Mouse (Mus musculus): ENCODE results near the gene Tbc1d2b. TPM values are rescaled to one million over a fixed set of nuclear protein-coding genes. Genes with fewer than 3 reads are reported as not detected.

The Tbc1d2b gene
- polyA plus RNA-seq, 1 experiment: 2.9 TPM

DNA sequence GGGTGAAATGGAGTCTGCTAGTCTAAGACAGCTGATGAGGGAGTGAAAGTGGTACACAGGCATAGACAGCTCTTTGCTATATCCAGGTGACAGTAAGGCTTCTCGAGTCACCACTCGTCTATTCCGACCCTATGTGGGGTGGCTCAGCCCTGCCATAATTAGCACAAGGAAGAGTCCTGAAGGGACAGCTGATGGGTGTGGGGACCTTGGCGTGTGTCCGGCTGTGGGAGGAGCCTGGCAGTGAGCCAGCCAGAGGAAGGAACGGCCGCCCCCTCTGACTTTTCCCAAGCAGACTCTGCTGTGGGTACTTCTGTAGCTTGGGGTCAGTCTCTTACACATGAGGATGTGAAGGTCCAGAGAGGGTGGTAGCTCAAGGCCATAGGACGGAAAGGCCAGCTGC lies 86.5 kb downstream of the Tbc1d2b start:
- H3K79me2 ChIP-seq (ENCODE audit: control insufficient read depth, insufficient read depth): no peaks in the 10 kb centered on the region
- no peak overlapping the region for H3K4me3 ChIP-seq
- no peaks in the 10 kb centered on the region for H3K36me3 ChIP-seq (ENCODE audit: control insufficient read depth, insufficient read depth)
- no peak overlapping the region for H3ac ChIP-seq (ENCODE audit: control insufficient read depth, insufficient read length)
- H3K27me3 ChIP-seq (ENCODE audit: control insufficient read depth, insufficient read depth, insufficient read length): no peaks in the 10 kb centered on the region
- peak; percentile 52 to 84 (median 62) for TF ChIP-seq MYOG (IDR thresholded peaks at IDR 0.05; ENCODE audit: control insufficient read depth in 1 of 3, insufficient read depth in 1 of 3, insufficient read length in 2 of 3, low read depth in 2 of 3)
- peak; percentile 27 for TF ChIP-seq TCF12 (IDR thresholded peaks at IDR 0.05; ENCODE audit: insufficient read depth, poor library complexity, severe bottlenecking)
- peak; percentile 24 for TF ChIP-seq POLR2A (IDR thresholded peaks at IDR 0.05; ENCODE audit: insufficient read length, low read depth)
- TF ChIP-seq SRF (IDR thresholded peaks at IDR 0.05; ENCODE audit: control insufficient read depth, insufficient read length, low read depth): no peak
- peak in 2 of 3 experiments; percentile 48 to 80 for TF ChIP-seq MYOD1 (IDR thresholded peaks at IDR 0.05; ENCODE audit: control insufficient read depth in 1 of 3, insufficient read length in 2 of 3, low read depth in 2 of 3)
- peak overlapping the region; percentile 42 for H3K4me2 ChIP-seq (ENCODE audit: low read depth)

DNA sequence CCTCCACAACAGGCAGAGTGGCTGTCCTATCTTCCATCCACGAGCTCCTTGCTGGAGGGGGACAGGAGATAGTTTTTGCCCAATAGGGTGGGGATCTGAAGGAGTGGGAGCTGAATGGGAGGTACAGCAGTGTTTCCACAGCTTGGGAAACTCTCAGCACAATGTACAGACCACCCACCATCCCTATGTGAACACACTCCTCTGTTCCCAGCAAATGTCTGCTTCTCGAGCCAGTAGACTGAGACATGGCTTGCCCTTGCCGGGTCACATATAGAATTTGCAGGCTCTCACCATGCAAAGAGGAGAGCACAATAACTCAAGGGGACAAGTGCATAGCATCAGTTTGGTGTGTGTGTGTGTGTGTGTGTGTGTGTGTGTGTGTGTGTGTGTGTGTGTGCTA lies 87.1 kb downstream of the Tbc1d2b start:
- no peak for TF ChIP-seq MYOD1 (IDR thresholded peaks at IDR 0.05; ENCODE audit: control insufficient read depth in 1 of 3, insufficient read length in 2 of 3, low read depth in 2 of 3)
- no peak for TF ChIP-seq TCF3 (IDR thresholded peaks at IDR 0.05; ENCODE audit: insufficient read length, low read depth)
- TF ChIP-seq MYOG (IDR thresholded peaks at IDR 0.05; ENCODE audit: control insufficient read depth in 1 of 3, insufficient read depth in 1 of 3, insufficient read length in 2 of 3, low read depth in 2 of 3): no peak
- no peak for TF ChIP-seq REST (IDR thresholded peaks at IDR 0.05; ENCODE audit: insufficient read depth, insufficient read length)
- Histone ChIP-seq H3K4me2 (ENCODE audit: low read depth) (peak overlapping the region; percentile 42), H3K36me3 (ENCODE audit: control insufficient read depth, insufficient read depth) (no peaks in the 10 kb centered on the region), H3K4me3 (no peak overlapping the region), H3K27me3 (ENCODE audit: control insufficient read depth, insufficient read depth, insufficient read length) (no peaks in the 10 kb centered on the region), H3ac (ENCODE audit: control insufficient read depth, insufficient read length) (no peak overlapping the region), H3K79me2 (ENCODE audit: control insufficient read depth, insufficient read depth) (no peaks in the 10 kb centered on the region)

DNA sequence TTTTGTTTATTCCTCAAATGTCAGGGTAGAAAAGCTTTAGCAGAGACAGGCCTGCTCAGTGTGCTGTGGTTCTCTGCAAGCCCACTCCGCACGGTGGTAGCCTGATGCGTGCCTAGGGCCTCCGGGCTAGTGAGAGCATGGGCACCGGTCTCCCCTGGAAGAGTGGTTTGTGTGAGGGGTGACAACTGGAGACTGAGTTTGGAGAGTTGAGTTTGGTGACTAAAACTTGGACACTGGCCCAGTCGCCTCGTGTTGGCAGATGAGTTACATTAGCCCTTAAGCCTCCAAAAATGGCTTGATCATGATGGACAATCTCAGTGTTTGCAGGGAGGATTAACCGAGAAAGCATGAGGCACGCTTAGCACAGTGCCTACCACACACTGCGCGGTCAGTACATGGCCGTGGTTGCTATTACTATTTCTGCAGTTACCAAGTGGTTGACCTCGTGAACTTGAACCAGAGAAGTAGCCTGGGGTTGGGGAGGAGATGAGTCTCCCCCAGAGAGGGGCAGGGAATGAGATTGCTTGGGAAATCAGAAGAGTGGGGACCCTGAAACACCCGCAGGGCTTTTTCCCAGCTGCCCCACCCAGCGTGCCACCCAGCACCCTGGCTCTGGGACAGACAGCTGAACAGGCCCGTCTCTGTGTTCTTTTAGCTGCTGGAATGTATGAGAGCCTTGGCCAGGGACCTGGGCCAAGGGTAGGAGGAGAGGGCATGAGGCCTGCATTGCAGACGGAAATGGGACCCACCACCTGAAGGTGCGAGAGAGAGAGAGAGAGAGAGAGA lies 87.8 kb downstream of the Tbc1d2b start:
- no peaks in the 10 kb centered on the region for H3K27me3 ChIP-seq (ENCODE audit: control insufficient read depth, insufficient read depth, insufficient read length)
- no peak overlapping the region for H3ac ChIP-seq (ENCODE audit: control insufficient read depth, insufficient read length)

DNA sequence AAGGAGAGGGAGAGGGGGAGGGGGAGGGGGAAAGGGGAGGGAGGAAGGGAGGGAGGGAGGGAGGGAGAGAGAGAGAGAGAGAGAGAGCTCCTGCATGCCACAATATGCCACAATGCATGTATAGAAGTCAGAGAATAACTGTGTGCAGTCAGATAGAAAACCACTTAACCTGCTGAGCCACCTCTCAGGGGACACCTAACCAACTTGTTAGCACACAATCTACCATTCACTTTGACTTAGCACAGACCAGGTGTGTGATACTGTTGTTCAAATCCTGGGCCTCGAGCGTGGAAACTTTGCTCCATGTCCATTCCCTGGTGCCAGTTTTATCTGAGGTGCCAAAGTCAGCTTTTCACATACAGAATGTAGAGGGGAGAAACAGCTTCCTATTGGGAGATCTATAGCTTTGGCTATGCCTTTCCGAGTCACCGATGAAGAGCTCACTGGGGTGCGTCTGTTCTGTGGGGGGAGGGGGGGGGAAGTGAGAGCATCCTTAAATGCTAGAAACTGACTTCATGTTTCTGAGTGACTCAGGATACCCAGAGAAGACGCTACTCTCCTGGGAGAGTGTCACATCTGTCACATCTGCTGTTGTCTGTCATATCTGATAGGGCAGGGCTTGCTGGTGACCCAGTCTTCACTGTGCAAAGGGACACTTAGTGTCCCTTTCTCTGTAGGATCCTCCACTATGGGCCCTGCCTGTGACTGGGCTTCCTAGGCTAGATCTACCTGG lies 88.8 kb downstream of the Tbc1d2b start:
- Histone ChIP-seq H3K79me2 (ENCODE audit: control insufficient read depth, insufficient read depth) (no peaks in the 10 kb centered on the region), H3ac (ENCODE audit: control insufficient read depth, insufficient read length) (no peak overlapping the region), H3K36me3 (ENCODE audit: control insufficient read depth, insufficient read depth) (no peaks in the 10 kb centered on the region), H3K4me2 (ENCODE audit: low read depth) (peak overlapping the region; percentile 27), H3K27me3 (ENCODE audit: control insufficient read depth, insufficient read depth, insufficient read length) (no peaks in the 10 kb centered on the region), H3K4me3 (no peak overlapping the region)
- TF ChIP-seq MYOD1 (IDR thresholded peaks at IDR 0.05; ENCODE audit: control insufficient read depth in 1 of 3, insufficient read length in 2 of 3, low read depth in 2 of 3) (peak in 2 of 3 experiments; percentile 50 to 88), CEBPB (IDR thresholded peaks at IDR 0.05; ENCODE audit: insufficient read depth, poor library complexity, severe bottlenecking) (no peak)

More for the DNA sequence above, 87.8 kb downstream of the Tbc1d2b start:
- Histone ChIP-seq H3K79me2 (ENCODE audit: control insufficient read depth, insufficient read depth) (no peaks in the 10 kb centered on the region), H3K36me3 (ENCODE audit: control insufficient read depth, insufficient read depth) (no peaks in the 10 kb centered on the region), H3K4me2 (ENCODE audit: low read depth) (peak overlapping the region; percentile 27), H3K4me3 (no peak overlapping the region)
- TF ChIP-seq MYOG (IDR thresholded peaks at IDR 0.05; ENCODE audit: control insufficient read depth in 1 of 3, insufficient read depth in 1 of 3, insufficient read length in 2 of 3, low read depth in 2 of 3) (peak in 2 of 3 experiments; percentile 46 to 82), MYOD1 (IDR thresholded peaks at IDR 0.05; ENCODE audit: control insufficient read depth in 1 of 3, insufficient read length in 2 of 3, low read depth in 2 of 3) (peak in 1 of 3 experiments; percentile 18), TCF3 (IDR thresholded peaks at IDR 0.05; ENCODE audit: insufficient read length, low read depth) (no peak), POLR2A (IDR thresholded peaks at IDR 0.05; ENCODE audit: insufficient read length, low read depth) (no peak), CEBPB (IDR thresholded peaks at IDR 0.05; ENCODE audit: insufficient read depth, poor library complexity, severe bottlenecking) (no peak)

DNA sequence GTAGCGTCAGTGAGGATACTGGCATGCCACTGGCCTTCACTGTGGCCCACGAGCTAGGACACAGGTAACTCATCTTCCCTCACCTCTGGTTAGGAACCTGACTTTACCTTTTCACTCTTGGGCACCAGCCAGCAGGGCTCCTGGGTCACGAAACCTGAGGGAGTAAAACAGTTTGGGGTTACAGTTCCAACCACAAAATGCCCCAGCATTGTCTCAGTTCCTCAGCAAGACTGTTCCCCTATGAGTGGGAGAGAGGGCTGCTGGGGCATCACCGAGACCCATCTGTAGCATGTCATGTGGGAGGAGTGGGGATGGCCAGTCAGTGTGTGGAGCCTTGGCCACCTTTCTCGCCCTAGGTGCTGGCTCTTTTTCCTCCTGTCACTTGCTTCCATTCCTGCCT lies 91.2 kb downstream of the Tbc1d2b start:
- no peak overlapping the region for H3K4me3 ChIP-seq
- no peaks in the 10 kb centered on the region for H3K27me3 ChIP-seq (ENCODE audit: control insufficient read depth, insufficient read depth, insufficient read length)
- H3K79me2 ChIP-seq (ENCODE audit: control insufficient read depth, insufficient read depth): no peaks in the 10 kb centered on the region
- no peak overlapping the region for H3ac ChIP-seq (ENCODE audit: control insufficient read depth, insufficient read length)
- H3K4me2 ChIP-seq (ENCODE audit: low read depth): no peak overlapping the region
- TF ChIP-seq MYOD1 (IDR thresholded peaks at IDR 0.05; ENCODE audit: control insufficient read depth in 1 of 3, insufficient read length in 2 of 3, low read depth in 2 of 3) (no peak), TCF3 (IDR thresholded peaks at IDR 0.05; ENCODE audit: insufficient read length, low read depth) (no peak), POLR2A (IDR thresholded peaks at IDR 0.05; ENCODE audit: insufficient read length, low read depth) (no peak), MYOG (IDR thresholded peaks at IDR 0.05; ENCODE audit: control insufficient read depth in 1 of 3, insufficient read depth in 1 of 3, insufficient read length in 2 of 3, low read depth in 2 of 3) (no peak), REST (IDR thresholded peaks at IDR 0.05; ENCODE audit: insufficient read depth, insufficient read length) (no peak), POLR2AphosphoS2 (IDR thresholded peaks at IDR 0.05; ENCODE audit: insufficient read length, low read depth) (no peak), MAX (IDR thresholded peaks at IDR 0.05; ENCODE audit: low read depth) (no peak), E2F4 (IDR thresholded peaks at IDR 0.05; ENCODE audit: insufficient read depth) (no peak), CEBPB (IDR thresholded peaks at IDR 0.05; ENCODE audit: insufficient read depth, poor library complexity, severe bottlenecking) (no peak), USF1 (IDR thresholded peaks at IDR 0.05; ENCODE audit: low read depth) (no peak), TCF12 (IDR thresholded peaks at IDR 0.05; ENCODE audit: insufficient read depth, poor library complexity, severe bottlenecking) (no peak), SRF (IDR thresholded peaks at IDR 0.05; ENCODE audit: control insufficient read depth, insufficient read length, low read depth) (no peak)
- H3K36me3 ChIP-seq (ENCODE audit: control insufficient read depth, insufficient read depth): peaks cover under 1% of the 10 kb centered on the region
